Mouse (Mus musculus): ENCODE measurements around the gene Tbca. TPM values are rescaled to one million over a fixed set of nuclear protein-coding genes. Genes with fewer than 3 reads are reported as not detected.

The Tbca gene
- polyA plus RNA-seq, 1 experiment, result 2.6 TPM

DNA sequence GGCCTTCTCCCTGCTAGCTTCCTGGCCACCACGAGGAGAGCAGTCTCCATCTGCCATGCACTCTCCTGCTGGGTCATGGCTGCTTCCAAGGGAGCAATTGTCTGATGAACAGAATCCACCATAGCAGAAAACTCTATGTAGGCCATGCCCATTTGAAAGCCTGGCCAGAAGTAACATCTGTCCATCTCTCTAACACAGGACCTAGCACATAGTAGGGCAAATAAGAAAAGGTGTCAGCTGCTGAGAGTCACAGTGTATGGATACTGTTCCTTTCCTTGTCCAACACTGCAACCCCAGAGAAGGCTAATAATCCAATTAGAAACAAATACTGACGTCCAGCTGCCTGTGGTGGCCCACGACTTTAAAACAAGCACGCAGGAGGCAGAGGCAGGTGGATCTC lies 79.1 kb downstream of the Tbca start:
- 63% methylated on average over 4 of the region's 4 CpGs for WGBS
- Histone ChIP-seq H3K27ac (ENCODE audit: insufficient read depth, low read length) (no peak overlapping the region), H3K4me1 (ENCODE audit: control insufficient read depth, insufficient read depth, insufficient read length) (peaks cover 2% of the 10 kb centered on the region; the same call in 1 of the 2 replicates), H3K27me3 (ENCODE audit: control insufficient read depth, insufficient read depth, low read length) (peaks cover 25% of the 10 kb centered on the region), H3K4me3 (ENCODE audit: extremely low read depth, insufficient read depth, insufficient read length) (no peak overlapping the region), H3K36me3 (ENCODE audit: control insufficient read depth, insufficient read depth, low read length) (no peaks in the 10 kb centered on the region)
- no peak for TF ChIP-seq CTCF (IDR thresholded peaks at IDR 0.05; ENCODE audit: extremely low read depth, insufficient read depth, insufficient read length, insufficient replicate concordance)
- TF ChIP-seq POLR2A (IDR thresholded peaks at IDR 0.05; ENCODE audit: low read depth, low read length), result no peak
- no peak for DNase-seq (ENCODE audit: low read depth in 1 of 2, low spot score in 2 of 2)

DNA sequence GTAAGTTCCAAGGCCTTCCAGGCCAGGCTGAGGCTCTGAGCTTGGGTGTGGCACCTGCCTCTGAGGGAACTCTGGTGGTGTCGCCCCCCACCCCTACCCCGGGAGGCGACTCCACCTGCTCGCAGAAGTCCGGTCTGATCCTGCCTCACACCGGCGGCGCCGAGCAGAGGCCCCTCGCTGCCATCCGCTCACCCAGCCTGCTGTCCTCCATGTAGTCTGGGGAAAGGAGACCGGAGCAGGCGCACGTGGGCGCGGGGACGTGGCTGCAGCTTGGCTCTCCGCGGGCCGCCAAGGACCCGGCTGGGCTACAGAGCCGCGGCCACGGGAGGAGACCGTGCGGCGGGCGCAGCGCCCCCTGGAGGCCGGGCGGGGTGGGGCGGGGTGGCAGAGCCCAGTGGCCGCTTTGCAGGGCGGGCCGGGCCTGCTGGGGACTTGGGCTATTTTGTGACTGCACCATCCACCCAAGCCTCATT lies 79.8 kb downstream of the Tbca start:
- Histone ChIP-seq H3K36me3 (ENCODE audit: control insufficient read depth, insufficient read depth, low read length) (no peaks in the 10 kb centered on the region), H3K4me1 (ENCODE audit: control insufficient read depth, insufficient read depth, insufficient read length) (peaks cover 2% of the 10 kb centered on the region; the same call in 1 of the 2 replicates), H3K27me3 (ENCODE audit: control insufficient read depth, insufficient read depth, low read length) (peaks cover 32% of the 10 kb centered on the region), H3K4me3 (ENCODE audit: extremely low read depth, insufficient read depth, insufficient read length) (peak overlapping the region; percentile 6; the same call in 1 of the 2 replicates), H3K27ac (ENCODE audit: insufficient read depth, low read length) (no peak overlapping the region)
- WGBS, result 3% methylated on average over 32 of the region's 35 CpGs
- TF ChIP-seq POLR2A (IDR thresholded peaks at IDR 0.05; ENCODE audit: low read depth, low read length), result no peak
- TF ChIP-seq CTCF (IDR thresholded peaks at IDR 0.05; ENCODE audit: extremely low read depth, insufficient read depth, insufficient read length, insufficient replicate concordance), result peak; percentile 52; the same call in 1 of the 2 replicates
- DNase-seq (ENCODE audit: low read depth in 1 of 2, low spot score in 2 of 2), result no peak

- Histone ChIP-seq H3K27ac (ENCODE audit: insufficient read depth, low read length) (no peak overlapping the region), H3K4me1 (ENCODE audit: control insufficient read depth, insufficient read depth, insufficient read length) (peaks cover 2% of the 10 kb centered on the region; the same call in 1 of the 2 replicates), H3K27me3 (ENCODE audit: control insufficient read depth, insufficient read depth, low read length) (peaks cover 36% of the 10 kb centered on the region), H3K36me3 (ENCODE audit: control insufficient read depth, insufficient read depth, low read length) (no peaks in the 10 kb centered on the region), H3K4me3 (ENCODE audit: extremely low read depth, insufficient read depth, insufficient read length) (no peak overlapping the region)
- WGBS, result 22% methylated on average over 8 of the region's 8 CpGs
- DNase-seq (ENCODE audit: low read depth in 1 of 2, low spot score in 2 of 2), result no peak
- TF ChIP-seq POLR2A (IDR thresholded peaks at IDR 0.05; ENCODE audit: low read depth, low read length), result no peak
- no peak for TF ChIP-seq CTCF (IDR thresholded peaks at IDR 0.05; ENCODE audit: extremely low read depth, insufficient read depth, insufficient read length, insufficient replicate concordance)
Observed at GRCm38 (mm10) chr13:94869541-94869940, 80.8 kb downstream of the Tbca start.

GRCm38 (mm10) chr13:94870071-94870460 lies 81.4 kb downstream of the Tbca start:
- WGBS, result 6% methylated on average over 9 of the region's 9 CpGs
- H3K27ac ChIP-seq (ENCODE audit: insufficient read depth, low read length), result no peak overlapping the region
- TF ChIP-seq POLR2A (IDR thresholded peaks at IDR 0.05; ENCODE audit: low read depth, low read length) (no peak), CTCF (IDR thresholded peaks at IDR 0.05; ENCODE audit: extremely low read depth, insufficient read depth, insufficient read length, insufficient replicate concordance) (no peak)
- no peaks in the 10 kb centered on the region for H3K36me3 ChIP-seq (ENCODE audit: control insufficient read depth, insufficient read depth, low read length)
- peaks cover 36% of the 10 kb centered on the region for H3K27me3 ChIP-seq (ENCODE audit: control insufficient read depth, insufficient read depth, low read length)
- DNase-seq (ENCODE audit: low read depth in 1 of 2, low spot score in 2 of 2), result no peak
- H3K4me1 ChIP-seq (ENCODE audit: control insufficient read depth, insufficient read depth, insufficient read length), result peaks cover 2% of the 10 kb centered on the region; the same call in 1 of the 2 replicates
- H3K4me3 ChIP-seq (ENCODE audit: extremely low read depth, insufficient read depth, insufficient read length), result no peak overlapping the region

GRCm38 (mm10) chr13:94870461-94871186 lies 81.9 kb downstream of the Tbca start:
- no peaks in the 10 kb centered on the region for H3K36me3 ChIP-seq (ENCODE audit: control insufficient read depth, insufficient read depth, low read length)
- H3K4me1 ChIP-seq (ENCODE audit: control insufficient read depth, insufficient read depth, insufficient read length), result peaks cover 2% of the 10 kb centered on the region; the same call in 1 of the 2 replicates
- no peak overlapping the region for H3K27ac ChIP-seq (ENCODE audit: insufficient read depth, low read length)
- WGBS, result 5% methylated on average over 21 of the region's 21 CpGs
- TF ChIP-seq CTCF (IDR thresholded peaks at IDR 0.05; ENCODE audit: extremely low read depth, insufficient read depth, insufficient read length, insufficient replicate concordance) (no peak), POLR2A (IDR thresholded peaks at IDR 0.05; ENCODE audit: low read depth, low read length) (no peak)
- no peak overlapping the region for H3K4me3 ChIP-seq (ENCODE audit: extremely low read depth, insufficient read depth, insufficient read length)
- H3K27me3 ChIP-seq (ENCODE audit: control insufficient read depth, insufficient read depth, low read length), result peaks cover 40% of the 10 kb centered on the region
- DNase-seq (ENCODE audit: low read depth in 1 of 2, low spot score in 2 of 2), result no peak

GRCm38 (mm10) chr13:94871806-94872320 lies 83.2 kb downstream of the Tbca start:
- no peak overlapping the region for H3K4me3 ChIP-seq (ENCODE audit: extremely low read depth, insufficient read depth, insufficient read length)
- H3K27me3 ChIP-seq (ENCODE audit: control insufficient read depth, insufficient read depth, low read length), result peaks cover 47% of the 10 kb centered on the region
- DNase-seq (ENCODE audit: low read depth in 1 of 2, low spot score in 2 of 2), result no peak
- H3K27ac ChIP-seq (ENCODE audit: insufficient read depth, low read length), result no peak overlapping the region
- 11% methylated on average over 7 of the region's 7 CpGs for WGBS
- H3K4me1 ChIP-seq (ENCODE audit: control insufficient read depth, insufficient read depth, insufficient read length), result peaks cover 2% of the 10 kb centered on the region; the same call in 1 of the 2 replicates
- TF ChIP-seq POLR2A (IDR thresholded peaks at IDR 0.05; ENCODE audit: low read depth, low read length), result no peak
- TF ChIP-seq CTCF (IDR thresholded peaks at IDR 0.05; ENCODE audit: extremely low read depth, insufficient read depth, insufficient read length, insufficient replicate concordance), result no peak
- H3K36me3 ChIP-seq (ENCODE audit: control insufficient read depth, insufficient read depth, low read length), result no peaks in the 10 kb centered on the region

DNA sequence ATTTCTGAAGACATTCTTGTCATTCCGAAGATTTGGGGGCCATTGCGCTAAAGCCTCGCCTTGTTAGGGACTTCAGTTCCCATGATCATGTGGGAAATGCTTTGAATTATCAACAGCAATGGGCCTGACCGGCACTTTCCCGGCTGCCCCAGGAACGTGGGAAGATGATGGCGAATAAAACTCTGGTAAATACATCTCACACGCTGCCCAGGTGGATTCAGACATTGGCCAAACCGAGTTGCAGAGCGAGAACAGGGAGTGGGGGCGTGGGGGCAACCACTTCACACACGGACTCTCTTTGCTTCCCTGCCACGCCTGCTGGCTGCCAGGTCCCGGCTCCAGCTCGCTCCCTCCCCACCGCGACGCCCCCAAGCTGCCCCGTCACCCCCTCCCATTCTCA lies 83.7 kb downstream of the Tbca start:
- TF ChIP-seq CTCF (IDR thresholded peaks at IDR 0.05; ENCODE audit: extremely low read depth, insufficient read depth, insufficient read length, insufficient replicate concordance) (no peak), POLR2A (IDR thresholded peaks at IDR 0.05; ENCODE audit: low read depth, low read length) (no peak)
- H3K4me1 ChIP-seq (ENCODE audit: control insufficient read depth, insufficient read depth, insufficient read length), result peaks cover 2% of the 10 kb centered on the region; the same call in 1 of the 2 replicates
- DNase-seq (ENCODE audit: low read depth in 1 of 2, low spot score in 2 of 2), result no peak
- no peak overlapping the region for H3K27ac ChIP-seq (ENCODE audit: insufficient read depth, low read length)
- no peak overlapping the region for H3K4me3 ChIP-seq (ENCODE audit: extremely low read depth, insufficient read depth, insufficient read length)
- 10% methylated on average over 19 of the region's 19 CpGs for WGBS
- peaks cover 52% of the 10 kb centered on the region for H3K27me3 ChIP-seq (ENCODE audit: control insufficient read depth, insufficient read depth, low read length)
- no peaks in the 10 kb centered on the region for H3K36me3 ChIP-seq (ENCODE audit: control insufficient read depth, insufficient read depth, low read length)

Data from spleen, adult 2 months (tissue).